Mouse (Mus musculus): Measurements from ENCODE around the gene Ankrd66.

DNA sequence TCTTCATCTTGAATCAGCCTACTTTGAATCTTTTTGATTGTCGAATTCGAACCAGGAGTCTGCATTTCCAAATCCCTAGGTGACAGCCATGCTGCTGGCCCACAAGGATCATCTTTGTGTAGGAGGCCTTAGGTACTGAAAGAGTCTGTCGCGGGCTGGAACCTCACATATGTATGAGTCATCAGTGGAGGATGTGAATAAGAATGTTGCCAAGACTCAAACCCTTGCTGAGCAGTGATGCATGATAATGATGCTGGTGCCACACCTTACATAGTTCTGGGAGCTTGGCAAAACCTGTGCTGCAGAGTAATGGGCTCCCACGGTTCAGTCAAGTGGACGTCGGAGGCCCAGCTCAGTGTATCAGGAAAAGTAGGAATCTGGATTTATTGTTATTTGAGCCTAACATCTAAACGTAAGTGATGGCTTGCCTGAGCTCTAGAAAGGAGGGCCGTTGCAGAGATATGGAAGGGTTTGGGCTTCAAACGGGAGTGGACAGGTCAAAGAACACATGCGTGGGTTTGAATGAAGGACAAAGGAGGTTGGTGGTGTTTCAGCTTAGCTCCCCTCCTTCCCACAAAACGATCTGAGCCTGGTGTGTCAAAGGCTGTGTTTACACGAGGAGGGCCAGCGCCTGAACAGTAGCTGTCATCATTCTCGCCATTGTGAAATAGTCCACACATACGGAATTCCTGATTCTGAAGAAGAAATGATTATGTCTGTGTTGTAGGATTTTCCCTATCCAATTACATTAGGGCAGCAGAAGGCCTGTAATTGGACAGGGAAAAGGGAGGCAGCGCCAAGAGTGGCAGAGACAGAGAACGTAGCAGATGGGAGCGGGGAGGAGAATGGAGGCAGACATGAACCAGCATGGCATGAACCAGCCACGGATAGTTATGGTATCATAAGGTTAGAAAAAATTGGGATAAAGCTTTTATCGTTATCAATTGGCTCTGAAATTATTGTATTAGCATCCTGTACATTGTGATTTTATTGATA, 49.2 kb upstream of the Ankrd66 start:
- TF ChIP-seq CTCF (conservative IDR thresholded peaks at IDR 0.05; ENCODE audit: low read length) (no peak), POU5F1 (IDR thresholded peaks at IDR 0.05; ENCODE audit: borderline replicate concordance, low read length) (no peak), NANOG (IDR thresholded peaks at IDR 0.05; ENCODE audit: borderline replicate concordance, low read length) (no peak)
